Mouse (Mus musculus): ENCODE measurements at regions not wholly inside any gene's neighbourhood (a gene's known extent, or its start where the extent isn't known, plus 50 kb on each side); places are given as distances from the start of the nearest gene placed in this dataset.
A peak's percentile ranks its signal among the peaks of the same experiment; 100 is the strongest.

DNA sequence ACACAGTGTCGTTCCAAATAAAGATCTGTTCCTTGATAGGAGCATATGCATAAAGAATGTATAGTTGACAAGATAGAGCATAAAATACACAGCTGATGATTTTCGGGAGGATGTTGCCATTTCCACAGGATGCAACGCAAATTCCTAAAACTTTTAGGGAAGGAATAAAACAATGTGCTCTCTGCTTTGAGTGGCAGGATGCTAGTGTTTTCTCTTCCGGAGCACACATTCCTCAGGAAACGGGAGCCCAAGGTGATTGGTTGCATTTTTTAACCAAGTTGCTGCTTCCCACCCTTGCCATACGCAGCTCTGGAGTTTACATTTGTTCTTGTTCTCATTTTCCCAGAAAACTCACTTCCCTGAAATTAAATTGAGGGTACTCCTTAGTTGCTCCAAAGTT lies 116.8 kb upstream of the Arhgap28 start:
- DNase-seq (ENCODE audit: low spot score) = no peak

DNA sequence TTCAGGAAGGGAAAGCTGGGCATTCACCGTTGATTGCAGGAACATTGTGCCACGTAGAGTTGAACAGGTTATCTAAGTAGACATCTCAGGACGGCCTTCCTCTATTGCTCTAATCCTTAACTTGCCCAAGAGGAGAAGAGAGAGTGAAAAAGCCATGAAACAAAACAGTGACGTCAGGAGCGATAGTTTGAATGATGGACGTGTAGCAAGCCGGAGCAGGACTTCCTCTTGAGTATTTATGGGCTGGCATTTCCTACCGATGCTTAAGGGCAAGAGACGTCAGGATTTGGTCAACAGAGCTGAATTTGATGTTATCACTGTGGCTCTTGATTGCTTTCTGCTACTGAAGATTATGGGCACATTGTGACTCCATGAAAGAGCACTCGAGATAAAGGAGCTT lies 130.5 kb upstream of the Arhgap28 start:
- DNase-seq (ENCODE audit: low spot score) = no peak

DNA sequence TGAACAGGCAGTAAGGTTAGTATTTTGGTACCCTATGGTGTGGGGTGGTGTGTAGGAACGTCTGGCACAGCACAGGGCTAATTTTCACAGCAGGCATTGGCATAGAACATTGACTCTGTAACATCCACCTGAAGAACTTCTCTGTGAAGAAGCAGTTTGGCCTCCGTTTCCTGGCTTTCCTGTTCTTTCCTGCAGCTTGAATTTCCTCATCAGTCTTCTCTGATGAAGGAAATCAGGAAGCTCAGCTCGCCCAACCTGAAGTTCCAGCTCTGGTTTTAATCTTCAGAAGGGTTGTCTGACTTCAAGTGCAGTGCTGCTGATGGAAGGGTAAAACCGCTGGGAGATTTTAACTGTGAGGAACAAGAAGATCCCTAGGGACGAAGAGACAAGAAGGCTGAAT lies 131.5 kb upstream of the Arhgap28 start:
- no peak for DNase-seq (ENCODE audit: low spot score)

DNA sequence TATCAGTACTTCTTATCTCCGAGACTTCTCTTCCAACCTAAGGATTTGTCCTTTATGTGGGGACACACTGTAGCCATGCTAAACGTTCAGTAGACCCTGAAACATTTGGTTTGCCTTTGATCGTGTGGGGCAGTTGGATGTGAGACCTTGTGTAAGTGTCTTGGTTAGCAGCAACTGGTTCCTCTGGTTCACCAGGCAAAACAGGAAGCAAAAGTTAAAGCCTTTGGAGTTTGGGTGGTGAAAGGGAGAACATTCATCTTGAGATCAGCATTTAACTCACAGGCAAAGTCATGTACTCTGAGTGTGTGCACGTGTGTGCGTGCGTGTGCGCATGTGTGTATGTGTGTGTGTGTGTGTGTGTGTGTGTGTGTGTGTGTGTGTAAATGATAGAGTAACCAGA lies 130.3 kb upstream of the L3mbtl4 start:
- DNase-seq (ENCODE audit: low spot score) = no peak

DNA sequence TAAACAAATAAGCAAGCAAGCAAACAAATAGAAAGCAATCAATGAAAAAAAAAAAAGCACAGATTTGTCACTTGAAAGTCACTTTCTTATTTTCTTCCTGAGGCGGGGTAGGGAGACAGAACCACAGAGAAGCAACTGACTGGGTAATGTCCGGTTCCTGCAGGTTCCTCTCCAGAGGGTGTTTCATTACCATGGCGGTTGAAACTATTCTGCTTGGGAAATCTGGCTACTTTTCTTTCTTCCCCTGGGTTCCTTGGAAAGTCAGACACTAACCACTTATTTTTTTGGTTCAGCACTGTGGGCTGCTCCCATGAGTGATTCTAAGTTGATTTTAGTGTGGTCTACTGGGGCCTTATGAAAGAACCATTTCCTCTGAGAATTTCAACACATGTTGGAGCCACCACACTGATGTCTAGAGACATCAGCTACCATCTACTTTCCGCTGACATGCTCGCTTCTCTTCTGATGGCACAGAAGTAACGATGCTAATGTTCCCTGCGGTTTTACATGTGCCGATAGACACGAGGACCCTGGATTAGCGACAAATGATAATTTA lies 124.3 kb upstream of the L3mbtl4 start:
- no peak for DNase-seq (ENCODE audit: low spot score)

DNA sequence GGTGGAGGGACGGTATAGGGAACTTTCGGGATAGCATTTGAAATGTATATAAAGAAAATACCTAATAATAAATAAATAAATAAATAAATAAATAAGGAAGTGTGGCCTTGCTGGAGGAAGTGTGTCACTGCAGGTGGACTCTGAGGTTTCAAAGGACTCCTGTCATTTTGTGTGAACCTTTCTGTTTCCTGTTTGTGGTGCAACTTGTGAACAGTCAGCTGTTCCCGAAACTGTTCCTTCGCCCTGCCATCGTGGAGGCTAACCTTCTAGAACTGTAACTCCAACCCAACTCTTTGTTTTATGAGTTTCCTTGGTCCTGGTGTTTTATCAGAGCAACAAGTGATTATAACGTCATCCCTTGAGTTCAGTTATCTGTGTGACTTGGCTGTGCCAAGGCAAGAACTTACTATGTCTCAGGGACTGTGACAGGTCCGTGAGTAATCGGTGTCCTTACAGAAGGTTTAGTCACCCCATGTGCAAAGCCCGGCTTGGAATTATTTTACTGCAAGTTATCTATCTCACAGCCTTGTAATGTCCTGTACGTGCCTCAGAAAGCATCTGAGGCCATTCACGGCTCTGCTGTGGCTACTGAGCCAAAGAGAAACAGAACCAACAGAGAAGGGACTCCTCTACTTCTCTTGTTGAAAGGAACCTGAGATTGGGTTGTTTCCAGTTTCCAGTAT lies 121.0 kb upstream of the L3mbtl4 start:
- no peak for DNase-seq (ENCODE audit: low spot score)

DNA sequence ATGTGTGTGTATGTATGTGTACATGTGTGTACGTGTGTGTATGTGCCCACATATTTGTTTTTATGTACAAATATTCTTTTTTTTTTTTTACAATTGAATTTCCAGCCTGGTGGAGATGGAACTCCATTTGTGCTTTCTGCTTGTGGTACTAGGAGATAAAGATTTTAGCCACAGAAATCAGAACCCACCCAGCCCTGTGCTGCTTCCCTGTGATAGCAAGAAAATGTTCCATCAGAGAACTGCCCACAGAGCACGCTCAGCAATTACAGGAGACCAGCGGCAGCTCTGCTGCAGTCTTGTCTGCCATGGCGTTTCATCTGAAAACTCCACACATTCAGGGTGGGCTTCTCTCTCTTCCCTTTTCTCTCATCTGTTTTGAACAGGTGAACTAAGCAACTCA lies 118.7 kb upstream of the L3mbtl4 start:
- no peak for DNase-seq (ENCODE audit: low spot score)

DNA sequence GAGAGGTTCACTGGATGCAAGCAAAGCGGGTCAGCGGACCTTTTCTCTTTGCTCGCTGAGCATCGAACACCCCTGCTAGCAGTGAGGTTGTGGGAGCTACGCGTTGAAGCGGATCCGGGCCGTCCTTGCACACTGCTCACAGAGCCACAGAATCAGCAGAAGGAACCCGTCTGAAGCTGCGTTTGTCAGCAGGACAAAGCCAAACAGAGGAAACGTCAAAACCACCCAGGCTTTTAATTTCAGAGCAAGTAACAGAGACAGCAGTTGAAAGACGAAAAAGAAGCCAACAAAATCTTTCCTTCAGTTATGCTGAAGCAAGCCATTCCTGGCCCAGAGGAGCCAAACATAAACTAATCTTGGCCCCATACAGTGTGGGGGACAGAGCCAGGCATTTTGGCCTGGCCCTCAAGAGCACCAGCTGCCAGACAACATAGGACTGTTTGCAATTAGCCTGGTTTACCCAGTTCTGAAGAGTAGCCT lies 115.4 kb upstream of the L3mbtl4 start:
- peak; percentile 5 for DNase-seq (ENCODE audit: low spot score)

DNA sequence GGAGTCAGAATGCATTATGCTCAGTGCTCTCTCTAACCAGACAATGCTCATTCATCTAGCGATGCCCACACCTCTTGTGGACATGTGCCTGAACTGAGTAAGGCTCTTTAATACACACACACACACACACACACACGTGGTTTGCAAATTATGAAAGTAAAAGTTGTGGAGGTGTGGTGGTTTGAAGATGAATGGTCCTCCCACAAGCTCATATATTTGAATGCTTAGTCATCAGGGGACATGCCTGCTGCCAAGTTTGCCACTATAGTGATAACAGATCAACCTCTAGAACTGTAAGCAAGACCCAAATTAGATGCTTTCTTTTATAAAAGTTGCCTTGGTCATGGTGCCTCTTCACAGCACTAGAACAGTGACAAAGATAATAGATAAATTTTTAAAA lies 112.5 kb upstream of the L3mbtl4 start:
- DNase-seq (ENCODE audit: low spot score) = no peak

DNA sequence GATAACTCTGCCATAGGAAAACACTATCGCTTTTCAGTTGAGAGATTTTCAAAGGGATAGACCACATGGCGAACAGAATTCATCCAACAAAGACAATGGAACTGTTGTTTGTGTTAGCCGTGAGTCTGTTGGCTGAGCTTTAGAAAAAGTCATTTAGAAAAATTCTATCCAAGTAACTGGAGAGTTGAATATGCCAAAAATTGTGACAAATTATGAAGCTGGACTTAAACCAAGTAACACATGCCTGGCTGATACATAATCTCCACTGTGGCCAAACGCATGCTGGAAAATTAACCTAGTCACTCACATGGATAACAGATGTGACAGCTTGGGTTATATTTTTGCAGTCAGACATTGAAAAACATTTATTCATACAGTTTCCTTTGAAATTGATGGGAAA lies 110.1 kb upstream of the L3mbtl4 start:
- DNase-seq (ENCODE audit: low spot score) = peak; percentile 3

DNA sequence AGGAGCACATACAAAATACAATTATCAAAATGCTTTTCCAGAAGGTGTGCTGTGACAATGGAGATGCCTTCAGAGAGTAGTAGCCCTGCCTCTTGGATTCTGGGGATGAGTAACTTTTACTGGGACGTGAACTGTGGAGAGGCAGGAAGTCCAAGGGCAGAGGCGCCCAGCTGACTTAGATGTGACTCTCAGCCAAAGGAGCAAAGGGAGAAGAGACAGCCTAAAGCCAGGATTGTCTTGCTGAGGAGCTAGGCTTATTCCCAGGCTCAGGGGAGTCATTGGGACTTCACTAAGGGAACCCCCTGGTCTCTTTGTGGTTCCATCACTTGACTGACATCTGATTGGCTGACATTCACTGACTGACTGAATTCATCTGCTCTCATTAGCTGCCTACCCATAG lies 108.9 kb upstream of the L3mbtl4 start:
- DNase-seq (ENCODE audit: low spot score) = peak; percentile 3

DNA sequence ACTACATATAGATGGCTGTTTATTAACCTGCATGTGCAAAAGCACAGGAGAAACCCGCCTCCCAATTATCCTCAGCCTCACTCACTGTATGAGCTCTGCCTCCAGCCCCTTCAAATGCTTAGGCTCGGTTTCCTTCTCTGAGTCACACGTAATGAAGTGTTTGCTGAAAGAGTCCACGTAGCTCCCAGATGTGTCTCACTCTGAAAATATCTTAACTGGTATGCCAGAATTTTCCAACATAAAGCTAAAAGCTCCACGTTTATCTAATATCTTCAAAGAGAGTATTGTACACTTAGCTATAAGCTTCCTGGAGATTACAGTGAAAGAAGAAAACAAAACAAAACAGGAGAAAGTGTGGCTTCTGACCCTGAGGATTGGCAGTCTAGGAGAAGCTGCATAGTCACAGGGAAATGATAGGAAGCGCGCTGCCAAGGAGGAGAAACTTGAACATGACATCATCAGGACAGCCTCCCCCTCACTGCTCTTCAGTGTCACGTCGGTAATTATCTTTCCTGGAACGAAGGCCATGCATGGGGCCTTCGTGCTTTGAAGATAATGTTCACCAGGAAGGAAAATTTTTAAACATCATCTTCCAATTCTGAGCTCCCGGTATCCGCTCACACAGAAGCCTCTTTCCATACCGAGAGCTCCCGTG lies 108.3 kb upstream of the L3mbtl4 start:
- peak; percentile 63 for DNase-seq (ENCODE audit: low spot score)

DNA sequence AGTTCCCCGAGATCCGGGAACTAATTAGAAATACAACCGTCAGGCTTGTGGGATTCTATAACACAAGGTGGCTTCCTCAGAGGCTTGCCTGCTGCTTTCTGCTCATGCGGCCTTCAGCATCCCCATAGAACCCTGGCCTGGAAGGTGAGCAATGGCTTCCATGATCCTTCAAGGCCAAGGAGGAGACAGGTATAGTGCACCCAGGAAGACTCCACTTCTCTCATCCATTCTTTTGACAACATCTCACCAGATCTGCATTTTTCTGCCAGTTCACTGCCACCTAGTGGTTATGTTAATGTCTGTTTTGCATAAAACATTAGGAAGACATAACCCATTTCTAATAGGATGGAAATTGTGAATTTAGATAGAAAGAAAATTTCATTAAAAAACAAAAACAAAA lies 107.2 kb upstream of the L3mbtl4 start:
- DNase-seq (ENCODE audit: low spot score) = peak; percentile 37

DNA sequence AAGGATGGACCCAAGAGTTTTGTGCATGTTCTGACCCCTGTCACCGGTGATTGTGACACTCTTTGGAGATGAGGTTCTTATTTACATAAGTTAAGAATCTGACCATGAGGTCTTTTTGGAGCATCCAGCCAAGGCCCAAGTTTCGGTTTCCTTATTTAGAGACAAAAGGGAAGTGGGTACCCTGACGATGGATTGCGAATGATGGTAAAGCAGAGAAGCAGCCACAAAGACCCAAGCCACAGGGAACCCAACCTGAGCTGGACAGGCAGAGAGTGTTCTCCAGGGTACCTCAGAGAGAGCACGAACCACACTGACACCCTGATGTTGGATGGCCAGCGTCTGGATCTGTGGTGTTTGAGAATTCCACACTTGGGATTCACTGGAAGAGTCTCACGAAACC lies 100.8 kb upstream of the L3mbtl4 start:
- DNase-seq (ENCODE audit: low spot score) = no peak

DNA sequence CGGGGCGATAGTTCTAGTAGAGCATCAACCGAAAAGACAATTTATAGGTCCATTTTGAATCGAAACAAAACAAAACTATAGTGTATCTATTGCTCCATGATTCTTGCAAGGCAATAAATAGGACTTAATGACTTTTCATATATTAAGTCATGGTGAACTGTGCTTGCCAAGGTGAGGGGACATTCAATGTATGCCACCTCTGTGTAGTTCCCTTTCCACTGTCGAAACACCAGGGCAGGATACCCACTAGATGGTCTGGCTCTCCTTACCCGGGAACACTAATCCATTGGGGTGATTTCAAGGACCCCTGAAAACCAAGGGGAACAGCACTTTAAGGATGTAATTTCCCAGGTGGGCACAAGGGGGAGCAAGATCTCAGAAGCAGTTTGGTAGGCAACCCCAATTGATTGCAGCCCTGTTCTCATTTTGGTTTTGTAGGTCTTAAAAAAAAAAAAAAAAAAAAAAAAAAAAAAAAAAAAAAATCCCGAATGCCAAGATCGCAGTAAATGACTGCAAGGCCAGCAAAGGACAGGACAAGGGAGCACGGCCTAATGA lies 96.9 kb upstream of the L3mbtl4 start:
- DNase-seq (ENCODE audit: low spot score) = peak; percentile 38

DNA sequence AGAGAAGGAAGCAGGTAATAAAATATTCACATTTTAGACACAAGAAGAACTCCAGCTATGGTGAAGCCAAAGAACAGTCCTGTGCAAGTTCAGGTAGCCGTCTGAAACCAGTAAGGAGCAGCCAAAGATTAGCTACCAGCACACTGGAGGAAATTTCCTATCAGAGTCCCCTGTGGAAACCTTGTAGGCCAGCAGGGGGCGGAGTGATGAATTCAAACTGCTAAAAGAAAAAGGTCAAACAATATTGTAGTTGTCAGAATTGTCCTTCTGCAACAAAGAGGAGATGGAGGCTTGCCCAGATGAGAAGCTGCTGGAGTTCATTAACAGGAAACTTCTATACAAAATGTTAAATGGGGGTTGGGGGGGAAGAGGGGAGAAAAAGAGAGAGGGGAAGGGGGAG lies 95.8 kb upstream of the L3mbtl4 start:
- peak; percentile 22 for DNase-seq (ENCODE audit: low spot score)

DNA sequence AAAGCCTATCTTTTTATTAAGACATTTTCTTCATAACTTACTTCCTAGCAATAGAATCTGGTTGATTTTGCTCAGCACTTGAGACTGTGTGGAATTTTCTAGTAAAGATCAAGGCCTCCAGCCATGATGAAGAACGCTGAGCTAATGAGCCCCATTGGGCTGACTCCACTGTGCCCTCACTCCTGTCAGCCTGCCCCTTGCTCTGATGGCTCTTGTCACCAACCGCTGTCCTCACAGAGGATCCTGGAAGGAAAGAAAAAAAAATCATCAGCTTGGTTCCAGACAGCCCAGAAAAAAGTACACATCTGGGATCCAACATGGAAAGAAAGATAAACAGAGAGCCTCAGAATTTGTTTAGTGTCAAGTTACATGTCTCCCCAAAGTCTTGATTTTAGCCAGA lies 88.2 kb upstream of the L3mbtl4 start:
- DNase-seq (ENCODE audit: low spot score) = no peak

DNA sequence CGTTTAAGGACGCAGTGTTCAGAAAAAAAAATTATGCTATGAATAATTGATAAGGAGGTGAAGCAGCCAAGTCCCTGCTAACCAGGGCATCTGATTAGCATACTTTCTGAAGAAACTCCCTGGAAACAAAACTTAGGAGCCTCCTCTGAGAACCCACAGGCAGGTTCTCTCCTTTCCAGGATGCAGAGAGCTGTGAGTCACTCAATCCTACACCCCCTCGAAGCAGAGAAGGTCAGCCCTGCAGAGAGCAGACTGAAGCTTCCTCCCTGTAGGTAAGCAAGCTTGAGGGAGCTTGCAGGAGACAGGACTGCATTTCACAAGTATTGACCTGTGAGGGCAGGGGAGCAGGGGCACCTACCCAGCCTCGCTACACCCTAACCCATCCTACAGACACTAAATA lies 83.7 kb upstream of the L3mbtl4 start:
- DNase-seq (ENCODE audit: low spot score) = no peak

DNA sequence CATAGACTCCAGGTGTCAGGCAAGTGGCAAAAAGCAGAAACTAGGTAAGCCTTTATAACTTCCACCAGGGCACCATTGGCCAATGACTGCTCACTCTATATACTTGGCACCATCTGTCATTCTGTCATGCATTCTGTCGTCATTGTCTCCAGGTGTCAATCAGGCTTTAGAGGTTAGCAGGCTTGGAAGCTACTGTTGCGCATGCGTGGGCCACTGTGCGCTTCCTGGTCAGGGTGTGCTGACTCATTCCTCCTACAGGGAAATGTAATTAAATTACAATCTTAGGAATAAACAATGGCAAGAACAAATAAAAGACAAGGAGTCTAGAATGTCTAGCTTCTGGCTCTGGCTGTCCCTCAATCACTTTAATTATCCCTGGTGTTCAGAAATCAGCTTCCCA lies 68.1 kb upstream of the L3mbtl4 start:
- DNase-seq (ENCODE audit: low spot score) = no peak

DNA sequence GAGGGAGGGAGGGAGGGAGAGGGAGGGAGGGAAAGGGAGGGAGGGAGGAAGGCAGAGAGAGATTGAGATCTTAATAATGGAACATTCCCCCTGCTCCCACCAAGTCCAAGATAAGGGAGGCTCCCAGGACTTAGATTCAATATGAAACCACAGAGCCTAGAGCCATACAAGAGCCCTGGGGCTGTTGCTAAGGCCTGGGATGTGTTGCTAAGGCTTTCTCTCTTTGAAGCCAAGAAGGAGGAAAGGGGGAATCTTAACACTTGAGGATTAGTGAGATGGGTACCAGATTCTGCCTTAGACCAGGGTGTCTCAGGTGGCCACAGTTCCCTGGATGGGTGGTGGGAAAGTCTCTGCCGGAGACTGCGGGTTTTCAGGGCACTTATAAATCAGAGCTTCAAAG lies 64.8 kb upstream of the L3mbtl4 start:
- no peak for DNase-seq (ENCODE audit: low spot score)

DNA sequence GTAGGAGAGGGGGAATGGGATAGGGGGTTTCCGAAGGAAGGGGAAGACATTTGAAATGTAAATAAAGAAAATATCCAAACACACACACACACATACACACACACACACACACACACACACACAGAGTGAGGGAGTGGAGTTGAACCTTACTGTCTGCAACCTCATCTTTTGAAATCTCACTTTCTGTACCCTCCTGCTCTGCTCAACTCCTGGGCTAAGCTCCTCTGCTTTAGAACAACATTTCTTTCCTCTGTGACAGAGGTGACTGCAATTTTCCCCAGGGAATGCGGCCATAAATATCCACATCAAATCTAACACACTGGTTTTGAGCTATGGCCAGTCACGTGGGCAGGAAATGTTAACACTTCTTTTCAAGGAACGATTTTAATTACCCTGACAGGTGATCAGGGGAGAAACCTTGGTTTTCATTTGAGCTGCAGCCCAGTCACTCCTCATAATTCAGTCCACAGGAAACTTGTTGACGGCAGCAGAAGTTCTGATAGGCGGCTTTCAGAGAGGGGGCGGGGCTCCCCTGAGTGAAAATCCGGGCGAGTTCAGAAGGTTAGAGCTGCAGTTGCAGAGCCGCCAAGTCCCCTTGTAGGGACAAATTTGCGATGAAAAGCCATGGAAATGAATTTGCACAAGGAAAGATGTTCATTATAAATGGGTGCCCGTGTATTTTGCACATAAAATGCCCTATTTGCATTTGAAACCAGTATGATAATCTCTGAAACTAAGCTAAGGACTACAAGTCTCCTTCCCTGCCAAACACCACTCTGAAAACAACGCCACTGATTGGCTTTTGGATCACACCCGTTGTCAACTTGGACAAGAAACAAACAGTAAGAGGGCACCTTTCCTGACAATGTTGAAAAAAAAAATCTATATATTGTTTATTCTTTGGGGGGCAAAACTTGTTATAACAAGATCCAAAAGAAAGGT lies 63.0 kb upstream of the L3mbtl4 start:
- peak; percentile 28 for DNase-seq (ENCODE audit: low spot score)

DNA sequence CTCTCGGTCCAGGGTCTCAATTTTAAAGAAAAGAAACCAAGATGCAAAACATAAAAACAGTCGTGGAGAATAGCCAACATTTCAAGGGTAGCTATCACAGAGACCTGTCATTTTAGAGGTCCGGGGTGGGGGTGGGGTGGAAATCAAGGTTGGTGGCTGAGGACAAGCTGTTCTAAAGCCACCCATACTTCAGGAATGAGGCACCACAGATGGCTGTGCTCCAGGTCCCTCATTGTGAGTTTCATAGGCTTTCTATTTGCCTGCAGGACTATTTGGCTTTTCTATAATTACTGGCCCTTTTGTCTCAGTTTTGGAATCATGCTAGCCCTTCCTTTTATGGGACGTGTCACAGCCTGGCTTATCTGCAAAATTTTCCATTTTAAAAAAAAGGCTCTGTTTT lies 55.4 kb upstream of the L3mbtl4 start:
- no peak for DNase-seq (ENCODE audit: low spot score)
